Mouse (Mus musculus): ENCODE results near the gene Larp4b. TPM values are rescaled to one million over a fixed set of nuclear protein-coding genes. Genes with fewer than 3 reads are reported as not detected.

Larp4b gene
- polyA plus RNA-seq, 1 experiment: 21.5 TPM

DNA sequence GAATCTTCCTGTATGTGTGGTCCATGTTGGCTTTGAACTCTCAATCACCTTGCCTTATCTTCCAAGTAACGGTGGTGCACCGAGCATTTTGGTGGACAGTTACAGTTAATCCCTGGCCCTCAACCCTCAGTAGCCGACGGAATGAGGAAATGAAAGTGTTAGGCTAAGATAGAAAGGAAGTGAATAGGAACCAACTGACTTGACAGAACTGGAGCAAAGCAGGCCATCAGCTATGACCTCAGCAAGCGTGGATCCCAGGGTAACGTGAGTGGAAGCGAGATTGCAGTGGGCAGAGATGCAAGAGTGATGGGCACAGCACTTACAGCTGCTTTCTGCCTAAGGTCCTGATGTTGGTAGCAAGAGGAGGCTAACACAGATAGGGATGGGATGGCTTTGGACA is 31.5 kb downstream of the Larp4b start:
- DNase-seq: no peak
- WGBS: 83% methylated on average over 7 of the region's 7 CpGs
- peaks cover 6% of the 10 kb centered on the region for H3K36me3 ChIP-seq (ENCODE audit: control insufficient read depth, insufficient read depth, low read length)
- no peak overlapping the region for H3K4me3 ChIP-seq (ENCODE audit: insufficient read depth, low read depth, low read length)
- no peaks in the 10 kb centered on the region for H3K27me3 ChIP-seq (replicated peaks; ENCODE audit: control insufficient read depth, insufficient read depth, low read length)
- no peak overlapping the region for H3K27ac ChIP-seq (ENCODE audit: insufficient read depth, low read depth, low read length)
- TF ChIP-seq POLR2A (IDR thresholded peaks at IDR 0.05; ENCODE audit: low read depth, low read length): no peak
- no peak for TF ChIP-seq CTCF (conservative IDR thresholded peaks at IDR 0.05; ENCODE audit: insufficient read depth, insufficient read length, low read depth, low read length)
- peaks cover 5% of the 10 kb centered on the region for H3K4me1 ChIP-seq (ENCODE audit: control insufficient read depth, insufficient read depth, low read length)

DNA sequence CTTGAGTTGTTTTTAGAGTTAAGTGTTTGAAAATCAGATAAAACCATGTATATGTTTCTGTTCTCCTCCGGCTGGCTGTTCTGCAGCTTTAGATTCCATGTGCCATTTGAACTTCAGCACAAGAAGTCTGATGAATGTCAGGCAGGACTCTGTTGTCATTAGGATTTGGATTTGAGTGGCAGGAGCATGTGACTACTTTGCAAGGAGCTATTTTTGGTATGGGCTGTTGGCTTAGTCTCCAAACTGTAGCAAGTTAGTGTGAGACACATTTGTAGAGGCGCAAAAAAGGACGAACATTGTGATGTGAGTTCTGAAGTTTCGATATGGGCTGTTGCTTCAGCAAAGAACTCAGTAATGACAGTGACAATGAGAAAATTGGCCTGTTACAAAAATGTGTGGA is 34.0 kb downstream of the Larp4b start:
- no peak for DNase-seq
- 80% methylated on average over 4 of the region's 4 CpGs for WGBS
- Histone ChIP-seq H3K36me3 (ENCODE audit: control insufficient read depth, insufficient read depth, low read length) (peaks cover 7% of the 10 kb centered on the region), H3K4me3 (ENCODE audit: insufficient read depth, low read depth, low read length) (no peak overlapping the region), H3K4me1 (ENCODE audit: control insufficient read depth, insufficient read depth, low read length) (peaks cover 5% of the 10 kb centered on the region), H3K27me3 (replicated peaks; ENCODE audit: control insufficient read depth, insufficient read depth, low read length) (no peaks in the 10 kb centered on the region), H3K27ac (ENCODE audit: insufficient read depth, low read depth, low read length) (no peak overlapping the region)
- TF ChIP-seq CTCF (conservative IDR thresholded peaks at IDR 0.05; ENCODE audit: insufficient read depth, insufficient read length, low read depth, low read length) (no peak), POLR2A (IDR thresholded peaks at IDR 0.05; ENCODE audit: low read depth, low read length) (no peak)

DNA sequence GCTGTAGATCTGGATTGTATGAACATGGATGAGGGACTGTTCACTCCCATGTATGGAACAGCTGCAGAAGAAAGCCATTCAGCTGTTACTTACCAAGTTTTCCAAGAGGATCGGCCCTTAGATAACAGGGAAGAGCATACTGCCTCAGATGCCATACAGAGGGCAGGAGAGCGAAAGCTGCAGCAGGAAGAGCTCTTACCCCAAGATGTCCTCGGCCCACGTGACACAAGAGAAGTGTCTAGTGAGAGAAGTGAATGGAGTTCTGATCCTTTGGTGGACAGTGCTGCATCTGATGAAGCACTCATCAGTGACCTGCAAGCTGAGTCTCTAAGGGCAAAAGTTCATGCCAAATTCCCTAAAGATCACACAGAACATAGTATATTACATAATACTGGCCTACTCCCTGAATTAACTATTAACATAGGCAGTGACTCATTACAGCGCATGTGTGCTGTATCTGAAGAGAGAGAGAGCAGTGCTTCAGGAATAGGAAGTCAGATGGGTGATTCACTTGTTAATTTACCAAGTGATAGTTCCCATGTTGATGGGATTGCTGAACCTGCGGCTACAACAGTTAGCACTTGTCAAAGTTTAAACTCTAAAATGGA is 35.1 kb downstream of the Larp4b start:
- 52% methylated on average over 6 of the region's 6 CpGs for WGBS
- no peaks in the 10 kb centered on the region for H3K27me3 ChIP-seq (replicated peaks; ENCODE audit: control insufficient read depth, insufficient read depth, low read length)
- H3K4me1 ChIP-seq (ENCODE audit: control insufficient read depth, insufficient read depth, low read length): peaks cover 5% of the 10 kb centered on the region
- no peak overlapping the region for H3K4me3 ChIP-seq (ENCODE audit: insufficient read depth, low read depth, low read length)
- H3K27ac ChIP-seq (ENCODE audit: insufficient read depth, low read depth, low read length): peak overlapping the region; percentile 71
- peak; percentile 61 for DNase-seq
- no peak for TF ChIP-seq POLR2A (IDR thresholded peaks at IDR 0.05; ENCODE audit: low read depth, low read length)
- no peak for TF ChIP-seq CTCF (conservative IDR thresholded peaks at IDR 0.05; ENCODE audit: insufficient read depth, insufficient read length, low read depth, low read length)
- peaks cover 7% of the 10 kb centered on the region for H3K36me3 ChIP-seq (ENCODE audit: control insufficient read depth, insufficient read depth, low read length)

DNA sequence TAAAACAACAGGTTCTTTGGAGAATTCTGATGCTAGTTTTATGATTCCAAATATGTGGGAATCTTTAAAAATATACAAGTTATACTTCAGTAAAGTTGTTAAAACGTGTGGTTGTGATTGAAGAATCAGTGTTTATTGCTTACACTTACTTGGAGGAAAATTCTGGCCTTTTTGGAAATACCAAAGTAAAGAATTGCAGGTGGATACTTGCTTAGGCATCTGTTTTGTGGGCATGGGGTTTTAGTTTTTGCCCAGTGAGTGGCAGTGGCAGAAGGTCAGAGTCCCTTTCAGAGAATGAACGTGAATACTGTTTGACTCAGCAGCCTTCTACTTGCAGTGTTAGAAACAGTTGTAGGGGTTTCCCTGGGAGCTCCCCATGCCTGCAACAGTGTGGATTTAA is 40.7 kb downstream of the Larp4b start:
- Histone ChIP-seq H3K27me3 (replicated peaks; ENCODE audit: control insufficient read depth, insufficient read depth, low read length) (no peaks in the 10 kb centered on the region), H3K27ac (ENCODE audit: insufficient read depth, low read depth, low read length) (0 out of 2 replicates have a peak overlapping the region, but pooled peaks have one; percentile 31), H3K4me1 (ENCODE audit: control insufficient read depth, insufficient read depth, low read length) (no peaks in the 10 kb centered on the region; the same call in 1 of the 2 replicates), H3K36me3 (ENCODE audit: control insufficient read depth, insufficient read depth, low read length) (peaks cover 8% of the 10 kb centered on the region), H3K4me3 (ENCODE audit: insufficient read depth, low read depth, low read length) (no peak overlapping the region)
- TF ChIP-seq POLR2A (IDR thresholded peaks at IDR 0.05; ENCODE audit: low read depth, low read length) (no peak), CTCF (conservative IDR thresholded peaks at IDR 0.05; ENCODE audit: insufficient read depth, insufficient read length, low read depth, low read length) (no peak)
- WGBS: 66% methylated on average over 2 of the region's 2 CpGs
- DNase-seq: peak; percentile 37

DNA sequence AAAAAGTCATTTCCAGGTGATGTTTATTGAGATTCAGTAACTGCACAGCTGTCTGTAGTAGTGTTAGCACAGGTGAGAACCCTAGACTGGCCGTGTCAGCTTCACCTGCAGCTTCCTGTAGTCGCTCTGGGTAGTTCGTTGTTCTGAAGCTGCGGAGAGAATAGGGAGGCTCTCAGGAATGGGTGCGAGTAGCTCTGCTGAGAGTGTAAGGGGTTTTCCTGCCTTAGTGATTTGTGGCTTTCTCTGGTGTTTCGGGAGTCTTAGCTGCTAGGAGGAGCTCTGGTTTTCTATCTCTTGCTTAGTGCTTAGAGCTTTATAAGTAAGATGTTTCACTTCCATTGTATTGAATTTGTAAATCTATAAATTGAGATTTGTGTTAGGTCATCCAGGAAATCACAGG is 42.4 kb downstream of the Larp4b start:
- no peak overlapping the region for H3K27ac ChIP-seq (ENCODE audit: insufficient read depth, low read depth, low read length)
- H3K4me1 ChIP-seq (ENCODE audit: control insufficient read depth, insufficient read depth, low read length): no peaks in the 10 kb centered on the region; the same call in 1 of the 2 replicates
- H3K4me3 ChIP-seq (ENCODE audit: insufficient read depth, low read depth, low read length): no peak overlapping the region
- DNase-seq: no peak
- TF ChIP-seq CTCF (conservative IDR thresholded peaks at IDR 0.05; ENCODE audit: insufficient read depth, insufficient read length, low read depth, low read length) (no peak), POLR2A (IDR thresholded peaks at IDR 0.05; ENCODE audit: low read depth, low read length) (no peak)
- H3K27me3 ChIP-seq (replicated peaks; ENCODE audit: control insufficient read depth, insufficient read depth, low read length): no peaks in the 10 kb centered on the region
- peaks cover 5% of the 10 kb centered on the region for H3K36me3 ChIP-seq (ENCODE audit: control insufficient read depth, insufficient read depth, low read length)
- WGBS: 92% methylated on average over 6 of the region's 6 CpGs

DNA sequence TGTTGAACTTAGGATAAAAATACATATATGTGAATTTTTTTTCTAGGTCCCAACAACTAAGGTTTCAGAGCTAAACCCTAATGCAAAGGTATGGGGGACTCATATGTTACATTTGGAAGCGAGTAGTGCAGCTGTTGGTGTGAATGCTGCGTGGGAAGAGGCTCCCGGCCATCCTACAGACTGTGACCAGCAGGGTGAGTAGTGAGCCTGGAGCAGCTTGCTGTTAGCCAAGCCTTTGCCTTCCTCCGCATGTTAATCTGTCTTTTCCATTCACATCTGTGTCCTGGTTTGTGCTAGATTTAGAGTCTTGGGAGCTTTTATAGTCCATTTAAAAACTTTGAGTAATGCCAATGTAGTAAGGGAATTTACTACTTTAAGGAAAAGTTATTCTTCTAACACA is 43.1 kb downstream of the Larp4b start:
- Histone ChIP-seq H3K4me3 (ENCODE audit: insufficient read depth, low read depth, low read length) (no peak overlapping the region), H3K27ac (ENCODE audit: insufficient read depth, low read depth, low read length) (no peak overlapping the region), H3K27me3 (replicated peaks; ENCODE audit: control insufficient read depth, insufficient read depth, low read length) (no peaks in the 10 kb centered on the region), H3K36me3 (ENCODE audit: control insufficient read depth, insufficient read depth, low read length) (peaks cover 5% of the 10 kb centered on the region), H3K4me1 (ENCODE audit: control insufficient read depth, insufficient read depth, low read length) (no peaks in the 10 kb centered on the region; the same call in 1 of the 2 replicates)
- no peak for TF ChIP-seq POLR2A (IDR thresholded peaks at IDR 0.05; ENCODE audit: low read depth, low read length)
- TF ChIP-seq CTCF (conservative IDR thresholded peaks at IDR 0.05; ENCODE audit: insufficient read depth, insufficient read length, low read depth, low read length): peak; percentile 42; the same call in 1 of the 2 replicates
- 77% methylated on average over 4 of the region's 4 CpGs for WGBS
- DNase-seq: no peak

DNA sequence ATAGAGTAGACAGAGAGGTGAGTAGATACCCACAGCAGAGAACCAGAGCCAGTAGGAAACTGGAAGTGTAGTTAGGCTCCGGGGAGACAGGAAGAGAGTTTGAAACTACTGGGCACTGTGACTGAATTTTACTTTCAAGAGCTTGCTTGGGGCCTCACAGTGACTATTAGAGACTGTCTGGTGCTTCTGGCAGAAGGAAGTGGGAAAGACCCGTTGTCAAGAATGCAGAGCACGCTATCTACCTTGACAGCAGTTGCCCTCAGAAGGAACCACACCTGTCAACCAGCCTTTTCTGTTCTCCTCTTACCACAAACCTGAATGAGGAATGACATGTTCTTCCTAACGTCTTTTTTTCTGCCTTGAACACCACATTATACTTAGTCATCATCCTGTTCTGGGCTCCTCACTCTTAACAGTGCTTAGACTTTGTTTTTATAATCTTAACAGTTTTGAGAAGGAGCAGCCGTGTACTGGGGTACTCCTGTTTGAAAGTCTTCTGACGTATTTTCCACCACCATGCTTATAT is 45.8 kb downstream of the Larp4b start:
- peaks cover 10% of the 10 kb centered on the region for H3K36me3 ChIP-seq (ENCODE audit: control insufficient read depth, insufficient read depth, low read length)
- no peak for TF ChIP-seq POLR2A (IDR thresholded peaks at IDR 0.05; ENCODE audit: low read depth, low read length)
- no peak for TF ChIP-seq CTCF (conservative IDR thresholded peaks at IDR 0.05; ENCODE audit: insufficient read depth, insufficient read length, low read depth, low read length)

More for the DNA sequence above, 45.8 kb downstream of the Larp4b start:
- DNase-seq: no peak
- Histone ChIP-seq H3K27me3 (replicated peaks; ENCODE audit: control insufficient read depth, insufficient read depth, low read length) (no peaks in the 10 kb centered on the region), H3K4me1 (ENCODE audit: control insufficient read depth, insufficient read depth, low read length) (no peaks in the 10 kb centered on the region; the same call in 1 of the 2 replicates), H3K4me3 (ENCODE audit: insufficient read depth, low read depth, low read length) (no peak overlapping the region), H3K27ac (ENCODE audit: insufficient read depth, low read depth, low read length) (no peak overlapping the region)
- WGBS: 73% methylated on average over 6 of the region's 6 CpGs

Data from kidney, adult 2 months (tissue).